Mouse (Mus musculus): ENCODE measurements around the gene Sec63.

DNA sequence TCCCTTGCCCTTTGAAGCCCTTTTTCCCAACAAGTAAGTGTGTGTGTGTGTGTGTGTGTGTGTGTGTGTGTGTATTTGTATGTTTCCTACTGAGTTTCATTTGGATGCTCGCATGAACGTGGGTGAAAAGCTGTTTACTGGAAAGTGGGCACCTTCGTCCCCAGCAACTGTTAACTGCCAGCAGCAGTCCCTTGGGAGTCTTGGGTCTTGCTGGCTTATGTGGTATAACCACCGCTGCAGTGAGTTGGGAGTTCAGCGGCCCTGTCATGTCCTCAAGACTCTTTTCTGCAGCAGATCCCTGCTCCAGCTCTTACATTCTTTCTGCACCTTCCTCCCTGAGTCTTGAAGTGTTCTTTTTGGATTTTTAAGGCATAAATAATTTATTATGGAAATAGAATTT, 65.9 kb downstream of the Sec63 start:
- no peak for TF ChIP-seq POLR2A (IDR thresholded peaks at IDR 0.05; ENCODE audit: low read depth, low read length)
- no peak for TF ChIP-seq CTCF (IDR thresholded peaks at IDR 0.05; ENCODE audit: extremely low read depth, insufficient read length, insufficient replicate concordance, low read depth, low read length)
